Mouse (Mus musculus): ENCODE measurements at regions not wholly inside any gene's neighbourhood (a gene's known extent, or its start where the extent isn't known, plus 50 kb on each side); places are given as distances from the start of the nearest gene placed in this dataset.

DNA sequence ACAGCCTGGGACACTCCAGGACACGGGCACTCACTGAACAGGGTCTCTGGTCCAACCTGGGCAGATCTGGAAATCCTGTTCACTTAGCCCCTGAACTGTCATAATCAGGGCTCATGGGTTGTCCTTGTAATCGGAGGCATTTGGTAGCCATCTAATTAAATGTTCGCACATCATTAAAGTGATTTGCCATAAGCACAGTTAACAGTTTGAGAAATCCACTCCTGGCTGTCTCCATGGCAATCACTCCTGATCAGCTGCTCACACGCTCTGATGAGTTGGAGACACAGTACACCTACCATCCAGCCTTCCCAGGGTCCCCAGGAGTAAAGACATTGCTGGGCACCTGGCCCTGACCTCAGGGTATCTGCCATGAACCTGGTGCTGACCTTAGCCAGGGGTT lies 60.6 kb downstream of the Hmx1 start:
- TF ChIP-seq FLI1 (IDR thresholded peaks at IDR 0.05; ENCODE audit: low read length): no peak
- no peak for TF ChIP-seq GATA1 (IDR thresholded peaks at IDR 0.05; ENCODE audit: borderline replicate concordance, low read length)
- Histone ChIP-seq H3K9me3 (peaks cover 4% of the 10 kb centered on the region), H3K27me3 (replicated peaks) (peaks cover 62% of the 10 kb centered on the region), H3K36me3 (replicated peaks; ENCODE audit: low read length) (no peaks in the 10 kb centered on the region), H3K4me3 (replicated peaks) (no peak overlapping the region), H3K4me1 (no peaks in the 10 kb centered on the region)
